ENCODE assay signal across 8 mouse cellular contexts in genomic region chr3:121815549-121816235, GRCm38 (mm10). TPM values are rescaled to one million over a fixed set of nuclear protein-coding genes. Genes with fewer than 3 reads are reported as not detected.
DNase-seq lines count a peak whose midpoint lies in the region; ATAC-seq and TF ChIP-seq lines count a peak whose summit lies in the region.

No protein-coding gene starts in this region.

- H3K4me1 ChIP-seq in liver, adult 2 months (ENCODE audit: control insufficient read depth, insufficient read depth, low read length), result peaks cover 3% of the 10 kb centered on the region
- H3K4me1 ChIP-seq in brown adipose tissue, adult 24 weeks (ENCODE audit: control insufficient read depth, insufficient read depth, insufficient read length, low read length), result peaks cover under 1% of the 10 kb centered on the region; the same call in 1 of the 2 replicates
- H3K4me1 ChIP-seq in hindbrain, embryonic 15.5 days (replicated peaks), result peaks cover 33% of the 10 kb centered on the region
- H3K4me1 ChIP-seq in midbrain, embryonic 16.5 days (ENCODE audit: control insufficient read depth, insufficient read depth, low read length), result peaks cover 28% of the 10 kb centered on the region

- peaks cover 10% of the 10 kb centered on the region for H3K79me2 ChIP-seq in liver, adult 2 months (ENCODE audit: control insufficient read depth, insufficient read depth, low read length)

- 0 out of 2 replicates have a peak, but pooled peaks cover 3% of the 10 kb centered on the region for H3K36me3 ChIP-seq in liver, adult 2 months (ENCODE audit: control insufficient read depth, insufficient read depth, low read length)
- H3K36me3 ChIP-seq in hindbrain, embryonic 15.5 days, result no peaks in the 10 kb centered on the region
- H3K36me3 ChIP-seq in midbrain, embryonic 16.5 days (ENCODE audit: control insufficient read depth, insufficient read depth, low read length), result no peaks in the 10 kb centered on the region

- no peak for DNase-seq in liver, adult 2 months (ENCODE audit: extremely low read depth, low read depth, low spot score)
- no peak for DNase-seq in liver
- DNase-seq in cerebellum, adult 11 months, result no peak
- DNase-seq in urinary bladder, postnatal 14 days (ENCODE audit: low spot score), result no peak

- peak overlapping the region; percentile 85 for H3K4me2 ChIP-seq in hindbrain, embryonic 15.5 days
- peak overlapping the region; percentile 61 for H3K4me2 ChIP-seq in midbrain, embryonic 16.5 days (ENCODE audit: low read length)

- no peaks in the 10 kb centered on the region for H3K27me3 ChIP-seq in liver, adult 2 months (ENCODE audit: control insufficient read depth, insufficient read depth, low read length)
- H3K27me3 ChIP-seq in hindbrain, embryonic 15.5 days, result no peaks in the 10 kb centered on the region
- no peaks in the 10 kb centered on the region for H3K27me3 ChIP-seq in midbrain, embryonic 16.5 days (ENCODE audit: control insufficient read depth, insufficient read depth, low read depth, low read length)

- no peak for TF ChIP-seq POLR2A in liver, adult 2 months (IDR thresholded peaks at IDR 0.05; ENCODE audit: extremely low read depth, insufficient read depth, low read length)

- peak overlapping the region; percentile 85 for H3K4me3 ChIP-seq in liver, adult 2 months (ENCODE audit: insufficient read depth, low read depth, low read length)
- peak overlapping the region; percentile 93 for H3K4me3 ChIP-seq in brown adipose tissue, adult 24 weeks (ENCODE audit: insufficient read depth, low read depth, low read length)
- H3K4me3 ChIP-seq in hindbrain, embryonic 15.5 days, result peak overlapping the region; percentile 96
- peak overlapping the region; percentile 89 for H3K4me3 ChIP-seq in midbrain, embryonic 16.5 days (ENCODE audit: low read depth, low read length)

- H3K9me3 ChIP-seq in hindbrain, embryonic 15.5 days, result no peaks in the 10 kb centered on the region
- no peaks in the 10 kb centered on the region for H3K9me3 ChIP-seq in midbrain, embryonic 16.5 days (replicated peaks; ENCODE audit: control insufficient read depth, low read length, poor library complexity, severe bottlenecking)

- ATAC-seq in hindbrain, embryonic 15.5 days (ENCODE audit: low FRiP score, low read depth), result no peak
- ATAC-seq in midbrain, embryonic 16.5 days, result no peak
- ATAC-seq in cerebellum, adult (ENCODE audit: insufficient number of reproducible peaks, low FRiP score, low TSS enrichment), result no peak

- TF ChIP-seq CTCF in liver, adult 2 months (IDR thresholded peaks at IDR 0.05; ENCODE audit: low read depth, low read length), result no peak

- peak overlapping the region; percentile 95 for H3K27ac ChIP-seq in liver, adult 2 months (replicated peaks; ENCODE audit: insufficient read depth, low read depth, low read length)
- peak overlapping the region; percentile 9 for H3K27ac ChIP-seq in brown adipose tissue, adult 24 weeks (replicated peaks; ENCODE audit: low read depth, low read length)
- H3K27ac ChIP-seq in hindbrain, embryonic 15.5 days (replicated peaks), result peak overlapping the region; percentile 99
- peak overlapping the region; percentile 98 for H3K27ac ChIP-seq in midbrain, embryonic 16.5 days (ENCODE audit: low read length)

- 14% methylated on average over 16 of the region's 16 CpGs for WGBS in liver, adult 2 months
- WGBS in hindbrain, embryonic 15.5 days, result 15% methylated on average over 16 of the region's 16 CpGs
- WGBS in midbrain, embryonic 16.5 days, result 13% methylated on average over 16 of the region's 16 CpGs

- peak overlapping the region; percentile 98 for H3K9ac ChIP-seq in liver, adult 2 months (ENCODE audit: low read depth, low read length)
- H3K9ac ChIP-seq in hindbrain, embryonic 15.5 days, result peak overlapping the region; percentile 89
- peak overlapping the region; percentile 96 for H3K9ac ChIP-seq in midbrain, embryonic 16.5 days (ENCODE audit: low read depth, low read length)

RNA-seq across cellular contexts. Expression of gene Abcd3, which starts 0.6 kb away (rescaled TPM):
- 277 and 397 TPM in 2 replicates for total RNA-seq in liver, adult 2 months (2014; rRNA removed)
- 45.5 and 49.5 TPM in 2 replicates for polyA plus RNA-seq in liver, adult 2 months (2012; rRNA removed)
- 166 and 209 TPM in 2 replicates for polyA plus RNA-seq in brown adipose tissue, adult 24 weeks (2012; ENCODE audit: insufficient read depth, insufficient read length, missing spikeins)
- polyA plus RNA-seq in hindbrain, embryonic 15.5 days (2015; fragmentation: Nextera tagmentation; extraction: Ambion mirVana), result 71.3 and 75.7 TPM in 2 replicates
- 74.5 and 78.9 TPM in 2 replicates for polyA plus RNA-seq in midbrain, embryonic 16.5 days (2015; fragmentation: Nextera tagmentation; extraction: Ambion mirVana)

Comparison
In these comparisons a context has a peak if more than half of its experiments do, and no peak if none do; other contexts are left out.
1. H3K27ac ChIP-seq: peak in every context shown above with its lines; median percentile 99 in hindbrain, embryonic 15.5 days; 98 in midbrain, embryonic 16.5 days; 95 in liver, adult 2 months; 9 in brown adipose tissue, adult 24 weeks.